Mouse (Mus musculus): ENCODE results near the gene Mrpl58. TPM values are rescaled to one million over a fixed set of nuclear protein-coding genes. Genes with fewer than 3 reads are reported as not detected.
A peak's percentile ranks its signal among the peaks of the same experiment; 100 is the strongest.

Gene Mrpl58
- total and polyA plus RNA-seq, 3 experiments: 82.7 to 159 (median 144) TPM

GRCm38 (mm10) chr11:115364136-115364535, 39.4 kb upstream of the Mrpl58 start:
- TF ChIP-seq CTCF (IDR thresholded peaks at IDR 0.05): no peak
- Histone ChIP-seq H3K9ac (ENCODE audit: low read depth, low read length) (no peak overlapping the region), H3K27me3 (ENCODE audit: control insufficient read depth, insufficient read depth, low read length) (0 out of 2 replicates have a peak, but pooled peaks cover 3% of the 10 kb centered on the region), H3K36me3 (ENCODE audit: control insufficient read depth, insufficient read depth, low read length) (no peaks in the 10 kb centered on the region), H3K4me3 (no peak overlapping the region), H3K4me1 (ENCODE audit: control insufficient read depth, insufficient read depth, low read length) (no peaks in the 10 kb centered on the region; the same call in 1 of the 2 replicates), H3K27ac (no peak overlapping the region), H3K79me2 (replicated peaks; ENCODE audit: control insufficient read depth, insufficient read depth, low read length) (no peaks in the 10 kb centered on the region)
- DNase-seq: no peak
- intact Hi-C loops (cut with DNase I): no loop called here
- 80% methylated on average over 3 of the region's 3 CpGs for WGBS

- 53% methylated on average over 7 of the region's 7 CpGs for WGBS
- intact Hi-C loops (cut with DNase I): no loop called here
- Histone ChIP-seq H3K79me2 (replicated peaks; ENCODE audit: control insufficient read depth, insufficient read depth, low read length) (no peaks in the 10 kb centered on the region), H3K4me1 (ENCODE audit: control insufficient read depth, insufficient read depth, low read length) (no peaks in the 10 kb centered on the region; the same call in 1 of the 2 replicates), H3K9ac (ENCODE audit: low read depth, low read length) (no peak overlapping the region), H3K4me3 (no peak overlapping the region), H3K27ac (peak overlapping the region; percentile 20; the same call in 1 of the 2 replicates), H3K27me3 (ENCODE audit: control insufficient read depth, insufficient read depth, low read length) (0 out of 2 replicates have a peak, but pooled peaks cover 3% of the 10 kb centered on the region), H3K36me3 (ENCODE audit: control insufficient read depth, insufficient read depth, low read length) (no peaks in the 10 kb centered on the region)
- TF ChIP-seq CTCF (IDR thresholded peaks at IDR 0.05) (no peak), EP300 (IDR thresholded peaks at IDR 0.05; ENCODE audit: insufficient read depth, low read depth, low read length) (no peak), POLR2A (IDR thresholded peaks at IDR 0.05; ENCODE audit: insufficient read depth, low read depth, low read length) (no peak)
- peak in 1 of 2 experiments; percentile 23 for DNase-seq
Observed at GRCm38 (mm10) chr11:115366039-115366705, 37.4 kb upstream of the Mrpl58 start.

- no peak for TF ChIP-seq CTCF (IDR thresholded peaks at IDR 0.05)
- no peak for TF ChIP-seq POLR2A (IDR thresholded peaks at IDR 0.05; ENCODE audit: insufficient read depth, low read depth, low read length)
- no peak for TF ChIP-seq EP300 (IDR thresholded peaks at IDR 0.05; ENCODE audit: insufficient read depth, low read depth, low read length)
- no peak for DNase-seq
- intact Hi-C loops (cut with DNase I): no loop called here
- Histone ChIP-seq H3K4me3 (peak overlapping the region; percentile 70), H3K79me2 (replicated peaks; ENCODE audit: control insufficient read depth, insufficient read depth, low read length) (no peaks in the 10 kb centered on the region), H3K9ac (ENCODE audit: low read depth, low read length) (peak overlapping the region; percentile 75), H3K27ac (peak overlapping the region; percentile 57), H3K36me3 (ENCODE audit: control insufficient read depth, insufficient read depth, low read length) (no peaks in the 10 kb centered on the region), H3K4me1 (ENCODE audit: control insufficient read depth, insufficient read depth, low read length) (no peaks in the 10 kb centered on the region; the same call in 1 of the 2 replicates), H3K27me3 (ENCODE audit: control insufficient read depth, insufficient read depth, low read length) (0 out of 2 replicates have a peak, but pooled peaks cover 3% of the 10 kb centered on the region)
- 8% methylated on average over 28 of the region's 28 CpGs for WGBS
Observed at GRCm38 (mm10) chr11:115366706-115367394, 36.7 kb upstream of the Mrpl58 start.

GRCm38 (mm10) chr11:115367395-115367944, 36.1 kb upstream of the Mrpl58 start, which contains the start of gene Hid1:
Hid1 (minus strand) TSS chr11:115367756.
- intact Hi-C loops (cut with DNase I): no loop called here
- TF ChIP-seq EP300 (IDR thresholded peaks at IDR 0.05; ENCODE audit: insufficient read depth, low read depth, low read length) (no peak), POLR2A (IDR thresholded peaks at IDR 0.05; ENCODE audit: insufficient read depth, low read depth, low read length) (0 out of 2 replicates have a peak, but pooled peaks have one; percentile 33)
- peak; percentile 86 to 90 for DNase-seq
- Histone ChIP-seq H3K79me2 (replicated peaks; ENCODE audit: control insufficient read depth, insufficient read depth, low read length) (no peaks in the 10 kb centered on the region), H3K27ac (peak within 1 kb of the TSS; percentile 57), H3K27me3 (ENCODE audit: control insufficient read depth, insufficient read depth, low read length) (0 out of 2 replicates have a peak, but pooled peaks cover 3% of the 10 kb centered on the region), H3K4me3 (peak within 1 kb of the TSS; percentile 70), H3K36me3 (ENCODE audit: control insufficient read depth, insufficient read depth, low read length) (no peaks in the 10 kb centered on the region), H3K9ac (ENCODE audit: low read depth, low read length) (peak within 1 kb of the TSS; percentile 75), H3K4me1 (ENCODE audit: control insufficient read depth, insufficient read depth, low read length) (no peaks in the 10 kb centered on the region; the same call in 1 of the 2 replicates)
- under 1% methylated on average over 39 of the region's 39 CpGs for WGBS

GRCm38 (mm10) chr11:115370368-115370767, 33.2 kb upstream of the Mrpl58 start:
- Histone ChIP-seq H3K4me3 (no peak overlapping the region), H3K9ac (ENCODE audit: low read depth, low read length) (no peak overlapping the region), H3K36me3 (ENCODE audit: control insufficient read depth, insufficient read depth, low read length) (no peaks in the 10 kb centered on the region), H3K27ac (no peak overlapping the region), H3K4me1 (ENCODE audit: control insufficient read depth, insufficient read depth, low read length) (peaks cover 4% of the 10 kb centered on the region), H3K79me2 (replicated peaks; ENCODE audit: control insufficient read depth, insufficient read depth, low read length) (no peaks in the 10 kb centered on the region), H3K27me3 (ENCODE audit: control insufficient read depth, insufficient read depth, low read length) (0 out of 2 replicates have a peak, but pooled peaks cover 3% of the 10 kb centered on the region)
- 71% methylated on average over 7 of the region's 7 CpGs for WGBS
- intact Hi-C loops (cut with DNase I): no loop called here
- no peak for DNase-seq
- TF ChIP-seq POLR2A (IDR thresholded peaks at IDR 0.05; ENCODE audit: insufficient read depth, low read depth, low read length) (no peak), EP300 (IDR thresholded peaks at IDR 0.05; ENCODE audit: insufficient read depth, low read depth, low read length) (no peak), CTCF (IDR thresholded peaks at IDR 0.05) (no peak)
